Mouse (Mus musculus) ES-E14 (cell line): ENCODE data around the gene Rrnad1. TPM values are rescaled to one million over a fixed set of nuclear protein-coding genes. Genes with fewer than 3 reads are reported as not detected.

Experiments
- DNase-seq: peaks from one replicate; pipeline ENCODE4 v3.0.0-alpha.2; 2013; ENCODE audit warnings: low read depth, low spot score
- H3K27ac ChIP-seq: 2 replicates; pipeline ENCODE4 v1.5.1; 2012; ENCODE audit warnings: low read depth, mild to moderate bottlenecking, low read length, moderate library complexity, mixed read lengths; ENCODE audit not compliant: poor library complexity, insufficient read depth, severe bottlenecking
- H3K36me3 ChIP-seq: 2 replicates; pipeline ENCODE4 v1.6.1; 2012; ENCODE audit warnings: mild to moderate bottlenecking, low read length, moderate library complexity, mixed read lengths; ENCODE audit not compliant: control insufficient read depth, poor library complexity, insufficient read depth, severe bottlenecking
- H3K4me1 ChIP-seq, 2 experiments: fragments of 150-350 bp in 1 of 2; sonication (generic) in 1 of 2; 2 replicates each; pipeline ENCODE4 v1.6.1; 2012; ENCODE audit warnings: low read length in 2 of 2, mild to moderate bottlenecking in 1 of 2, mixed read lengths in 1 of 2; ENCODE audit not compliant: control insufficient read depth in 2 of 2, insufficient read depth in 2 of 2, poor library complexity in 1 of 2
- H3K4me3 ChIP-seq, 2 experiments: fragments of 150-350 bp in 1 of 2; sonication (generic) in 1 of 2; 2 replicates each; pipeline ENCODE4 v1.5.1; 2012; ENCODE audit warnings: low read length in 2 of 2, low read depth in 1 of 2, mild to moderate bottlenecking in 1 of 2, mixed read lengths in 1 of 2; ENCODE audit not compliant: insufficient read depth in 1 of 2, poor library complexity in 1 of 2, severe bottlenecking in 1 of 2
- H3K9ac ChIP-seq: 2 replicates; pipeline ENCODE4 v1.6.1; 2012; ENCODE audit warnings: low read depth, mild to moderate bottlenecking, low read length, mixed read lengths; ENCODE audit not compliant: poor library complexity, insufficient read depth, severe bottlenecking
- H3K9me3 ChIP-seq: fragments of 150-350 bp; sonication (generic); 2 replicates; pipeline ENCODE4 v1.6.1; 2012; ENCODE audit warnings: low read depth, mild to moderate bottlenecking, low read length; ENCODE audit not compliant: control insufficient read depth, insufficient read depth
- CHD2 ChIP-seq: IDR thresholded peaks from 2 replicates; pipeline ENCODE4 v1.6.1; 2014; ENCODE audit warnings: mild to moderate bottlenecking, low read depth, low read length, inconsistent platforms
- HCFC1 ChIP-seq: IDR thresholded peaks from 2 replicates; pipeline ENCODE4 v1.6.1; 2012; ENCODE audit warnings: low read length, inconsistent platforms, borderline replicate concordance; ENCODE audit not compliant: insufficient read depth
- MAFK ChIP-seq: IDR thresholded peaks from 2 replicates; pipeline ENCODE4 v1.6.1; 2014; ENCODE audit warnings: mild to moderate bottlenecking, low read depth, low read length, inconsistent platforms; ENCODE audit not compliant: insufficient read depth
- ZC3H11A ChIP-seq: IDR thresholded peaks from 2 replicates; pipeline ENCODE4 v1.6.1; 2012; ENCODE audit warnings: low read depth, mild to moderate bottlenecking, inconsistent platforms, low read length, borderline replicate concordance
- ZNF384 ChIP-seq: IDR thresholded peaks from 2 replicates; pipeline ENCODE4 v1.6.1; 2012; ENCODE audit warnings: low read depth, low read length, inconsistent platforms
- in situ Hi-C, 2 experiments: fragments of 600-800 bp; cut with MboI; formaldehyde crosslinking; loops; one replicate each; pipeline ENCODE4 v1.15.1; 2025; ENCODE audit warnings: low sequenced_read_pairs in 2 of 2, inconsistent platforms in 1 of 2; ENCODE audit not compliant: unreplicated experiment in 2 of 2
- total RNA-seq: library from RNA; depleted of rRNA; stranded (reverse); fragments of 300-350 nt; gene quantifications from 2 replicates; pipeline ENCODE4 v1.2.3, GENCODE M21; 2012

The Rrnad1 gene
- total RNA-seq, 1 experiment: 22.0 TPM

DNA sequence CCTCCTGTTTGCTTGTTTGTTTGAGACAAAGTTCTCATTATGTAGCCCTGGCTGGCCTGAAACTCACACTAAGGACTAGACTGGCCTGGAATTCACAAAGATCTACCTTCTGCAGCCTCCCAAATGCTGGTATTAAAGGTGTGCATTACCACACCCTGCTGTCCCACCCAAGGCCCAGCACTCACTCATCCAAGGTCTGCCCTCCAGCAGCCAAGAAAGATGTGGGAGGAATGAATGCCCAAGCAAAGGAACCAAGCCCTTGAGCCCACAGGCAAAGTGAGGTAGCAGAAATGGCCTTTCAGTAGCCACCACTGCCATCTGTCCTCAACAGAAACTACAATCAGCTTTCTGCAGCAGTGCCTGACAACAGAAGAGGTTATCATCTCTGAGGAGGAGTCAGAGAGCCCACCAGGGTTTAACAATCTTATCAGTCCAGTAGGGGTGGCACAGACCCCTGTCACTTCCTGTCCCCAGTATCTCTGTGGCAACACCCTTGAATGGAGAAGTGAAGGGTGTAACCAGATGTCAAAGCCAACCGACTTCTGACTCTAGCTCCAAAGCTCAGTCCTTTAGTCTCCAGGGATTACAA lies 29.4 kb downstream of the Rrnad1 start:
- in situ Hi-C loops: no loop called here
- no peak overlapping the region for H3K27ac ChIP-seq
- DNase-seq: no peak
- H3K9ac ChIP-seq: no peak overlapping the region
- no peak overlapping the region for H3K4me3 ChIP-seq
- no peaks in the 10 kb centered on the region for H3K36me3 ChIP-seq
- H3K4me1 ChIP-seq: peaks cover 0 to 4% of the 10 kb centered on the region in 2 experiments; a peak in 2 of 4 replicates
- no peaks in the 10 kb centered on the region for H3K9me3 ChIP-seq
- no peak for TF ChIP-seq MAFK
- TF ChIP-seq HCFC1: no peak
- no peak for TF ChIP-seq ZNF384
- TF ChIP-seq ZC3H11A: no peak
- no peak for TF ChIP-seq CHD2

DNA sequence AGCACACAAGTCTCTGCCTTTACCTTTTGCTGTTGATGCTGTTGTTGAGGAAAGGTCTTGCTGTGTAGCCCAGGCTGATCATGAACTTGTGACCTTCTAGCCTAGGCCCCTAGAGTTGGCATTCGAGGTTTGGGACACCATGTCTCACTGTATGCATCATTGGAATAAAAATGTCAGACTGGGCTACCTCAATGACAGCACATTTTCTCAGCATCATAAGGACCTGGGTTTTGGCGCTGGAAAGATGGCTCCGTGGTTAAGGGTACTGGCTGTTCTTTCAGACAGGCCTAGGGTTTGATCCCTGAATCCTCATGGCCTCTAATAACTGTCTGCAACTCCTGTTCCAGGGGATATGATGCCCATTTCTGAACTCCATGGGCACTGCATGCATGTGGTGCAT lies 30.7 kb downstream of the Rrnad1 start:
- Histone ChIP-seq H3K27ac (no peak overlapping the region), H3K9me3 (no peaks in the 10 kb centered on the region), H3K4me1 (peaks cover 2 to 4% of the 10 kb centered on the region in 2 experiments; a peak in 2 of 4 replicates), H3K4me3 (no peak overlapping the region), H3K9ac (no peak overlapping the region), H3K36me3 (no peaks in the 10 kb centered on the region)
- in situ Hi-C loops: no loop called here
- no peak for DNase-seq
- TF ChIP-seq CHD2: no peak
- no peak for TF ChIP-seq MAFK
- no peak for TF ChIP-seq HCFC1
- no peak for TF ChIP-seq ZNF384
- TF ChIP-seq ZC3H11A: no peak

DNA sequence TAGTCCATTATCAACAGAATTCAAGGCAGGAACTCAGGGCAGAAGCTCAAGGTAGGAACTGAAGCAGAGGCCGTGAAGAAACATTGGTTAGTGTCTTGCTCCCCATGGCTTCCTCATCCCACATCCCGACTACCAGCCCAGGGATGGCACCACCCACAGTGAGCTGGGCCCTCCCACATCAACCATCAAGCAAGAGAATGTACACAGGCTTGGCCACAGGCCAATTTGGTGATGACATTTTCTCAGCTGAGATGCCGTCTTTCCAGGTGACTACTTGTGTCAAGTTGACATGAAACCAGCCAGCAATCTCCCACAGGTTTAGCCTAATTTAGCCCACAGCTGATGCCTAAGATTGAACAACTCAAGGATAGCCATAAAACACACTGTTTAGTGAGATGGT lies 31.3 kb downstream of the Rrnad1 start:
- Histone ChIP-seq H3K36me3 (no peaks in the 10 kb centered on the region), H3K9me3 (no peaks in the 10 kb centered on the region), H3K4me3 (no peak overlapping the region), H3K9ac (no peak overlapping the region), H3K27ac (no peak overlapping the region), H3K4me1 (peaks cover 2 to 6% of the 10 kb centered on the region in 2 experiments; a peak in 2 of 4 replicates)
- in situ Hi-C loops: no loop called here
- no peak for TF ChIP-seq ZNF384
- TF ChIP-seq HCFC1: no peak
- TF ChIP-seq MAFK: no peak
- TF ChIP-seq ZC3H11A: no peak
- no peak for TF ChIP-seq CHD2
- DNase-seq: no peak

DNA sequence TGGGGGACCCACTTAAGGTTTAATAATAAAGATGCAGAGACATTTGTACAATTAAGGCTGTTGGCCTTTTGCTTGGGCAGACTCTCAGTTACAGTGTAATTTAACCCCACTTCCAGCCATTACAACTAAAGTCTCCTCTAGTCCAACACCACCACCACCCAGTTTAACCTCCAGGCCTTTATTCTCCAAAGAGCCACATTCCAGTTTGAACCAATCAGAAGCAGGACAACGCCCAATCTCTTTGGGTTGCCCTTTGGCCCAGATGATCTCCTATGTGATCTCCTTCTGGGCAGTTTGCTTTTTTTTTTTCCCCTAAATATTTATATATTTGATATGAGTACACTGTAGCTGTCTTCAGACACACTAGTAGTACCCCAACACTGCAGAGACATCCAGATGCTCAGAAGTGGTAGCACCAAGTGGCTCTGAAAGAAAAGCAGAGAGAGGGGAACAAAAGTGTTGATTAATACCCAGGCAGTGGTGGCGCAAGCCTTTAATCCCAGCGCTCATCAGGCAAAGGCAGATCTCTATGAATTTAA lies 37.1 kb downstream of the Rrnad1 start:
- Histone ChIP-seq H3K9ac (peak overlapping the region; percentile 22; the same call in 1 of the 2 replicates), H3K36me3 (no peaks in the 10 kb centered on the region), H3K9me3 (no peaks in the 10 kb centered on the region), H3K27ac (peak overlapping the region; percentile 90), H3K4me3 (peak overlapping the region in 1 of 2 experiments; percentile 1; a peak in 1 of 4 replicates), H3K4me1 (peaks cover 6 to 7% of the 10 kb centered on the region in 2 experiments; a peak in 3 of 4 replicates)
- peak; percentile 54; the same call in 1 of the 2 replicates for TF ChIP-seq ZNF384
- 0 out of 2 replicates have a peak, but pooled peaks have one; percentile 16 for TF ChIP-seq HCFC1
- no peak for TF ChIP-seq CHD2
- DNase-seq: peak; percentile 66
- in situ Hi-C loops: no loop called here
